Mouse (Mus musculus) spleen, adult 2 months (tissue): ENCODE measurements around the gene Pigp. TPM values are rescaled to one million over a fixed set of nuclear protein-coding genes. Genes with fewer than 3 reads are reported as not detected.

Experiments used
- DNase-seq, 2 experiments: peaks; one replicate each; pipeline versions ENCODE4 v3.0.0 to v3.0.0-alpha.2; 2012 to 2021; ENCODE audit warnings: low spot score in 2 of 2, low read depth in 1 of 2
- H3K27ac ChIP-seq: fragments of 200-500 bp; 2 replicates; pipeline ENCODE4 v1.5.1; 2012; ENCODE audit warnings: low read length, inconsistent platforms; ENCODE audit not compliant: insufficient read depth
- H3K27me3 ChIP-seq: fragments of 200-500 bp; 2 replicates; pipeline ENCODE4 v1.6.1; 2012; ENCODE audit warnings: mild to moderate bottlenecking, moderate library complexity, low read length, inconsistent platforms; ENCODE audit not compliant: control insufficient read depth, insufficient read depth
- H3K36me3 ChIP-seq: fragments of 200-500 bp; 2 replicates; pipeline ENCODE4 v1.6.1; 2012; ENCODE audit warnings: mild to moderate bottlenecking, low read length, inconsistent platforms; ENCODE audit not compliant: control insufficient read depth, insufficient read depth
- H3K4me1 ChIP-seq: fragments of 200-500 bp; 2 replicates; pipeline ENCODE4 v1.6.1; 2011; ENCODE audit warnings: inconsistent platforms; ENCODE audit not compliant: control insufficient read depth, insufficient read depth, insufficient read length
- H3K4me3 ChIP-seq: fragments of 200-500 bp; 2 replicates; pipeline ENCODE4 v1.5.1; 2011; ENCODE audit warnings: mild to moderate bottlenecking, inconsistent platforms; ENCODE audit not compliant: insufficient read depth, insufficient read length; ENCODE audit errors: extremely low read depth
- CTCF ChIP-seq: fragments of 200-500 bp; IDR thresholded peaks from 2 replicates; pipeline ENCODE4 v1.5.1; 2011; ENCODE audit warnings: mild to moderate bottlenecking, inconsistent platforms; ENCODE audit not compliant: insufficient read depth, insufficient read length, insufficient replicate concordance; ENCODE audit errors: extremely low read depth
- POLR2A ChIP-seq: fragments of 200-500 bp; IDR thresholded peaks from 2 replicates; pipeline ENCODE4 v1.6.1; 2011; ENCODE audit warnings: low read depth, low read length, inconsistent platforms
- WGBS: fragments of 180-500 bp; shearing (Covaris S2); methylation state at CpG from one replicate; pipeline ENCODE4 v1.1.7; 2018; 5-methylcytosine and 5-hydroxymethylcytosine counted together
- polyA plus RNA-seq: library from polyadenylated mRNA; depleted of rRNA; stranded (reverse); fragments of >200 nt; gene quantifications from 2 replicates; pipeline ENCODE4 v1.2.3, GENCODE M21; 2012

Pigp gene
- polyA plus RNA-seq, 1 experiment = 8.8 TPM

DNA sequence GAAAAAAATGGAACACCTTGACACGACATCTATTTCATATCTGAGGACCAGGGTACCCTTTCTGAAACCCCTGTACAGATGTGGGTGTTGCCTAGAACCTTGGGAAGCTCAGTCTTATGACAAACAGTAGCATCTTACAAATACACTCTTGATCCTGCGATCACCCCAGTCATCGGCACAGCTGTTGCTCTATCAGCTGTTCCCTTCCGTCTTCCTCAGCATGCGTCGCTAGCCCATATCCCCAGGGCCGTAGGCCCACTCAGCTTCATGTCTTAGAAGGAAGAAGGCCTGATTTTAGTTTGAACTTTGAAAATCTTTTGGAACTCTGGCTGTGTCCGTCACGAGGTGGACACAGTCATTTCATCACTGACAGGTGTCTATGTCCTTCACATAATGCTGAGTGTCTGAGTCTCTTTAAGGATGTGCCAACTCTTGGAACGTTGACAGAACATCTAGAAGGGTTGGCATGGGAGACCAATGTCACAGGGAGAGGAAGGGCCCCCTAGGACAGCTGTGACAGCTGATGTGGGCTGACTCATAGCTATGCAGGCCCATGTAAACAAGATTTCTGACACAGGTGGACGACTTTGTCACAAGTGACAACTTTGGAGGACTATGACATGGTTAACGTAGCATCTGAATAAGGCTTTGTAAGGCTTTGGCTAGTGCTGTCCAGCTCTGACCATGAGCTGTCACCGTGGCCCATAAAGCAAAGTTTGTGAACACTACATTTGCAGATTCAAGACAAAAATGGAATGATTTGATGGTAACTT, 10.9 kb downstream of the Pigp start:
- H3K27me3 ChIP-seq = no peaks in the 10 kb centered on the region
- H3K27ac ChIP-seq = no peak overlapping the region
- H3K4me1 ChIP-seq = no peaks in the 10 kb centered on the region
- H3K36me3 ChIP-seq = no peaks in the 10 kb centered on the region
- TF ChIP-seq CTCF (no peak), POLR2A (no peak)
- 87% methylated on average over 13 of the region's 13 CpGs for WGBS
- DNase-seq = no peak
- no peak overlapping the region for H3K4me3 ChIP-seq

DNA sequence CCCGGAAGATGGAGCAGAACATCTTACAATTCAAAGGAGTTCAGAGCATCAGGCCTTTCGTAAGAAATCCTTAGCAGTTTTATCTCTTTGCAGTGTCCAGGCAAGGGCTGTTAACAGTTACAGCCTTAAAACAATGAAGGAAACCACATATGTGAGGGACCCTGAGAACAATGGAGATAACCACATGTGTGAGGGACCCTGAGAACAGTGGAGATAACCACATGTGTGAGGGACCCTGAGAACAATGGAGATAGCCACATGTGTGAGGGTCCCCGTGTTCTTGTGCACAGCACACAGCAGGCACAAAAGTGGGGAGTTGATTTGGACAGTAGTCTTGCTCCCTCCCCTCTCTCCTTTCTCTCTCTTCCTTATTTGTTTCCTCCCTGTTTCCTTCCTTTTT, 13.6 kb downstream of the Pigp start:
- H3K4me1 ChIP-seq = no peaks in the 10 kb centered on the region
- H3K4me3 ChIP-seq = no peak overlapping the region
- WGBS = 79% methylated on average over 3 of the region's 3 CpGs
- no peak overlapping the region for H3K27ac ChIP-seq
- no peaks in the 10 kb centered on the region for H3K27me3 ChIP-seq
- no peaks in the 10 kb centered on the region for H3K36me3 ChIP-seq
- TF ChIP-seq CTCF (no peak), POLR2A (no peak)
- DNase-seq = no peak

DNA sequence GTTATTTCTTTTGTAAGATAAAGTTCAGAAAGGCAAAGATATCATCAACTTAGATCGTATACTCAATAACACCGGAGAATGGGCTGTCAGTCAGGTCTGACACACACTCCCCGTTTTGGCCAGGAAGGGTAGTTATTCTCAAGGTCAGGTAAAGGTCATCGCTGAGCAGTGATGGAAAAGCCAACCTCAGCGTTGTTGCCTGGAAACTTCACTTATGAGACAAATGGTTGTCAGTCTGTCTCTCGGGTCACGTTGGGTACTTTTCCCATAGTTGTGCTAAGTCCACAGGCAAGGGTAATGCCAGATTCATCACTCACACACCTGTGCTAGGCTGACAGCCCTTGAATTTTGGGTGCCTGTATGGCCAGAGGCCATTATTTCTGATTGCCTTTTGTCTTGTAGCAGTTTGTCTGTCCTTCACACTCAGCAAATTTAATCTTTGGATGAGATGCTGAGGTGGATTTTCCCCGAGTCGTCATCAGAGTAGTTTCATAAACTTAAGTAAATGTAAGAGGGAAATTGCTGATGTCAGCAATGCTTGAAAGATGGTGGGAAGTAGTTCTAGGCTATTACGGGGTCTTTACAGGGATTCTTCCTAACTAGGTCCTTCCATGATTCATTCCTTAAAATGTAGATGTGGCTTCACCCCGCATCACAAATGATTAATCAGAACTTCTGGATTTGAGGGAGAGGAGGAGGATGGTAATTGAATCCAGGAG, 14.7 kb downstream of the Pigp start:
- DNase-seq = no peak
- Histone ChIP-seq H3K4me1 (no peaks in the 10 kb centered on the region), H3K4me3 (no peak overlapping the region), H3K27me3 (no peaks in the 10 kb centered on the region), H3K36me3 (no peaks in the 10 kb centered on the region), H3K27ac (no peak overlapping the region)
- TF ChIP-seq POLR2A (no peak), CTCF (no peak)
- WGBS = 80% methylated on average over 11 of the region's 11 CpGs

DNA sequence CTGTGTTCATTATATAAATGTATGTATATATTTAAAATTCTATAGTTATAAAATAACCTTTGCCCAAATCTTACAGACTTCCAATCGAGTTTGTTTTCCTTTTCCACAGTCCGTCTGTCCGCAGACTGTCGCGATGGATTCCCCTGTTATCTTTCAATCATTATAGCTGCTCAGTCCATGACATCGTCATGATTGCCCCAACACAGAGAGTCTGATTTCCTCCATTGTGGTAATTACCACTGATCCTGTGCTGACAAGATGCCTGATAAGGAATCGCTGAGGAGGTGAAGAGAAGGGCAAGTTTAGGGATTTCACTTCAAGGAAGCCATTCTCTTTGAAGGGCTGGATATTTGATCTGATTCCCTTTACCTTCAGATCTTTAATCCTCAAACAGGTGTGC, 15.6 kb downstream of the Pigp start:
- Histone ChIP-seq H3K4me1 (no peaks in the 10 kb centered on the region), H3K36me3 (no peaks in the 10 kb centered on the region), H3K27ac (no peak overlapping the region), H3K4me3 (no peak overlapping the region), H3K27me3 (no peaks in the 10 kb centered on the region)
- no peak for DNase-seq
- TF ChIP-seq POLR2A (no peak), CTCF (no peak)
- WGBS = 60% methylated on average over 7 of the region's 7 CpGs

DNA sequence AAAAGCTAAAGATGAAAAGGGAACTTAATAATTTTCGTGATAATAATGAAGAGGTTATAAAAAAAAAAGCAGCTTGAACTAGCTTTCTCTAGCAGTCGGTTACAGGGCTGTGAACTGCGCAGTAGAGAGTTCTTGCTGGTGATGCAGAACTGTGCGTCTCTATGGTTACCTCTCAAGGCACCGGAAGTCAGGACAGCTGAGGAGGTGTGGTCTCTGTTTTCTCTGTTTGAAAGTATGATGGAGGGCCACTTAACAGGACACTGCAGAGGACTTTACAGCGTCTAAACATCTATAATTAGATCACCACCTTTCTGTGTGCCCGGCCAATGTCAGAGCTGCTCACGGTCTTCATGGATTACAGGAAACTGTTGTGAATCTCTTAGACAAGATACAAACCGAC, 17.2 kb downstream of the Pigp start:
- 6% methylated on average over 9 of the region's 9 CpGs for WGBS
- Histone ChIP-seq H3K4me3 (no peak overlapping the region), H3K27ac (no peak overlapping the region), H3K4me1 (peaks cover 3% of the 10 kb centered on the region; the same call in 1 of the 2 replicates), H3K27me3 (no peaks in the 10 kb centered on the region), H3K36me3 (no peaks in the 10 kb centered on the region)
- peak; percentile 45 to 58 for DNase-seq
- no peak for TF ChIP-seq POLR2A
- no peak for TF ChIP-seq CTCF

DNA sequence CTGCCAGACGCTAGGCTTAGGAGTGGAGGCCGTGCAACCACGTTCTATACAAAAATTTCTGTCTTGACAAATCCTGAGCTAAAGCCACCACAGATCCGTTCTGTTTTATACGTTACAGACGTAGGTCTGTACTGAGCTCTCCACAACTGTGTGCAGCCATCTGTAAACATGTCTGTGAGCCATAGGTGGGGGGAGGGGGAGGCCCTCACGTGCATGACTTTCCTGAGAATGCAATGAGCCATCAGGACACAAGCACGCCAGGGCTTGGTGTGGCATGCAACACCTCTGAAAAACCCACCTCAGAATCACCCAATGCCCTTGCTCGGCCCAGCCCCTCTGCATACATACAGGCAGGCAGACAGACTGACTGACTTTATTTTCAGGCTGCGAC, 21.4 kb downstream of the Pigp start:
- Histone ChIP-seq H3K4me1 (peaks cover 5% of the 10 kb centered on the region; the same call in 1 of the 2 replicates), H3K4me3 (no peak overlapping the region), H3K27ac (no peak overlapping the region), H3K27me3 (no peaks in the 10 kb centered on the region), H3K36me3 (no peaks in the 10 kb centered on the region)
- DNase-seq = no peak
- no peak for TF ChIP-seq CTCF
- no peak for TF ChIP-seq POLR2A
- 59% methylated on average over 10 of the region's 10 CpGs for WGBS
